Mouse (Mus musculus) erythroblast, embryonic 14.5 days (primary cell): ENCODE measurements around the gene Nlk. TPM values are rescaled to one million over a fixed set of nuclear protein-coding genes. Genes with fewer than 3 reads are reported as not detected.

Experiments used
- H3K27me3 ChIP-seq: 2 replicates; pipeline ENCODE4 v1.6.1; 2012; ENCODE audit warnings: inconsistent platforms; ENCODE audit not compliant: control insufficient read depth
- H3K36me3 ChIP-seq: 2 replicates; pipeline ENCODE4 v1.6.1; 2012; ENCODE audit warnings: mild to moderate bottlenecking, inconsistent platforms; ENCODE audit not compliant: control insufficient read depth
- H3K4me1 ChIP-seq: 2 replicates; pipeline ENCODE4 v1.6.1; 2012; ENCODE audit warnings: inconsistent platforms; ENCODE audit not compliant: control insufficient read depth
- H3K4me3 ChIP-seq: replicated peaks from 2 replicates; pipeline ENCODE3; 2012; ENCODE audit warnings: moderate library complexity, mild to moderate bottlenecking, inconsistent platforms
- H3K9me3 ChIP-seq: 2 replicates; pipeline ENCODE4 v1.6.1; 2012; ENCODE audit warnings: low read length, inconsistent platforms, mixed read lengths; ENCODE audit not compliant: control insufficient read depth
- GATA1 ChIP-seq: IDR thresholded peaks from 2 replicates; pipeline ENCODE4 v1.6.1; 2012; ENCODE audit warnings: low read length, inconsistent platforms, mixed read lengths
- TAL1 ChIP-seq: IDR thresholded peaks from 3 replicates; pipeline ENCODE4 v1.6.1; 2012; ENCODE audit warnings: low read length, inconsistent platforms, mixed read lengths
- polyA plus RNA-seq: library from polyadenylated mRNA; stranded (reverse); fragments of >175 nt; gene quantifications from 2 replicates; pipeline ENCODE4 v1.2.3, GENCODE M21; 2012

Gene Nlk
- polyA plus RNA-seq, 1 experiment: 0.15 TPM

GRCm38 (mm10) chr11:78568827-78569226, 128.3 kb downstream of the Nlk start:
- Histone ChIP-seq H3K27me3 (no peaks in the 10 kb centered on the region), H3K36me3 (peaks cover 6% of the 10 kb centered on the region), H3K4me3 (no peak overlapping the region), H3K9me3 (no peaks in the 10 kb centered on the region), H3K4me1 (no peaks in the 10 kb centered on the region; the same call in 1 of the 2 replicates)
- TF ChIP-seq GATA1: no peak
- TF ChIP-seq TAL1: no peak

DNA sequence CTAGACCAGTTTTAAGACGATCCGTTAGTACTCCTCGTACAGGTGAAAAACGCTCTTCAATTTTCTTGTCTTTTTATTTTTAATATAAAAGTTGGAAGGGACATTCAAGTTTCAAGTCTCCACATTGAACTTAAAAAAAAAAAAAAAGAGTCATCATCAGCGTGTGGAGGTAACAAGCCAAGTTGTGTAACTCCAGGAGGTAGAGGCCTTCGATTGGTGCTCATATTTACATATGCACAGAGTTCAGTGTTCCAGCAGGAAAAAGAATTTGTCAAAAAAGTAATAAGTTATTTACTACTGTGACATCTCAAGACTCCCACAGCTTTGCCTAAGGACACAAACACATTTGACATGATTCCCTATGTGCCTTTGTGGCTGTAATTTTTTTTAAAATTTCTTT, 129.6 kb downstream of the Nlk start:
- H3K4me1 ChIP-seq: no peaks in the 10 kb centered on the region; the same call in 1 of the 2 replicates
- H3K27me3 ChIP-seq: no peaks in the 10 kb centered on the region
- H3K36me3 ChIP-seq: peaks cover 6% of the 10 kb centered on the region
- H3K9me3 ChIP-seq: no peaks in the 10 kb centered on the region
- no peak overlapping the region for H3K4me3 ChIP-seq
- TF ChIP-seq GATA1 (no peak), TAL1 (no peak)

DNA sequence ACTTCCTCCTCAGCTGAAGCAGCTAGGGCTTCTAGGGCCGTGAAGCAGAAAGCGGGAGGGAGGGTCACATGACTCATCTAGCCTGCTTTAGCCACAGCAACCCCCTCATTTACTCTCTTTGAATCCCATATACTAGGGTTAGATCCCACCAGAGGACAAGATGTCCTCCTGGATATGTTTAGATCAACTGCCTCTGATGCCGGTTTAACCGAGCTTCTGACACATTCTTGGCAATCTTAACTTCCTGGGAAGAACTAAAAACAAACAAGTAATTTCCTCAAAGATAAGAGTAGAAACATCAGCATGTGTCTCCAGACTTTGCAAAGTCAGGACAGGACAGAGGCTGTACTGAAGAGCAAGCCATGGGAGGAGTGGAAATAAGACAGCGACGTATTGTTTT, 130.4 kb downstream of the Nlk start:
- Histone ChIP-seq H3K4me3 (no peak overlapping the region), H3K9me3 (no peaks in the 10 kb centered on the region), H3K4me1 (no peaks in the 10 kb centered on the region; the same call in 1 of the 2 replicates), H3K27me3 (no peaks in the 10 kb centered on the region), H3K36me3 (peaks cover 3% of the 10 kb centered on the region)
- TF ChIP-seq TAL1 (no peak), GATA1 (no peak)

GRCm38 (mm10) chr11:78560447-78560846, 136.7 kb downstream of the Nlk start:
- H3K36me3 ChIP-seq: no peaks in the 10 kb centered on the region
- H3K9me3 ChIP-seq: no peaks in the 10 kb centered on the region
- TF ChIP-seq TAL1: no peak
- no peak for TF ChIP-seq GATA1
- H3K4me3 ChIP-seq: no peak overlapping the region
- peaks cover 5% of the 10 kb centered on the region for H3K4me1 ChIP-seq
- H3K27me3 ChIP-seq: no peaks in the 10 kb centered on the region

- TF ChIP-seq GATA1: no peak
- TF ChIP-seq TAL1: no peak
- H3K27me3 ChIP-seq: no peaks in the 10 kb centered on the region
- H3K36me3 ChIP-seq: no peaks in the 10 kb centered on the region
- peaks cover 9% of the 10 kb centered on the region for H3K4me1 ChIP-seq
- no peak overlapping the region for H3K4me3 ChIP-seq
- H3K9me3 ChIP-seq: peaks cover 5% of the 10 kb centered on the region; the same call in 1 of the 2 replicates
Observed at GRCm38 (mm10) chr11:78557241-78557640, 139.9 kb downstream of the Nlk start.

GRCm38 (mm10) chr11:78556070-78556469, 141.1 kb downstream of the Nlk start:
- peaks cover 13% of the 10 kb centered on the region for H3K4me1 ChIP-seq
- no peaks in the 10 kb centered on the region for H3K36me3 ChIP-seq
- peaks cover 5% of the 10 kb centered on the region; the same call in 1 of the 2 replicates for H3K9me3 ChIP-seq
- no peaks in the 10 kb centered on the region for H3K27me3 ChIP-seq
- H3K4me3 ChIP-seq: no peak overlapping the region
- TF ChIP-seq TAL1 (no peak), GATA1 (no peak)

GRCm38 (mm10) chr11:78555623-78556022, 141.6 kb downstream of the Nlk start:
- no peaks in the 10 kb centered on the region for H3K36me3 ChIP-seq
- TF ChIP-seq GATA1: no peak
- TF ChIP-seq TAL1: no peak
- peaks cover 17% of the 10 kb centered on the region for H3K4me1 ChIP-seq
- no peak overlapping the region for H3K4me3 ChIP-seq
- no peaks in the 10 kb centered on the region for H3K27me3 ChIP-seq
- peaks cover 5% of the 10 kb centered on the region; the same call in 1 of the 2 replicates for H3K9me3 ChIP-seq

GRCm38 (mm10) chr11:78551059-78551398, 146.1 kb downstream of the Nlk start:
- Histone ChIP-seq H3K36me3 (peaks cover 3% of the 10 kb centered on the region; the same call in 1 of the 2 replicates), H3K4me3 (peak overlapping the region; percentile 90), H3K9me3 (peaks cover 5% of the 10 kb centered on the region; the same call in 1 of the 2 replicates), H3K4me1 (peaks cover 42% of the 10 kb centered on the region), H3K27me3 (no peaks in the 10 kb centered on the region)
- TF ChIP-seq GATA1: no peak
- no peak for TF ChIP-seq TAL1

- Histone ChIP-seq H3K36me3 (peaks cover 7% of the 10 kb centered on the region), H3K4me1 (peaks cover 40% of the 10 kb centered on the region), H3K4me3 (peak within 1 kb of the TSS; percentile 90), H3K9me3 (peaks cover 5% of the 10 kb centered on the region; the same call in 1 of the 2 replicates), H3K27me3 (no peaks in the 10 kb centered on the region)
- TF ChIP-seq GATA1 (no peak), TAL1 (no peak)
Observed at GRCm38 (mm10) chr11:78550168-78551058, 146.8 kb downstream of the Nlk start, which contains the start of gene Tmem97. TSS of gene Tmem97 (minus strand) at chr11:78550777.
